Mouse (Mus musculus) olfactory bulb, adult 2 months (tissue): ENCODE data around the gene Slc35c1.

Experiments
- CTCF ChIP-seq: fragments of 200-500 bp; IDR thresholded peaks from 2 replicates; pipeline ENCODE4 v1.5.1; 2012; ENCODE audit warnings: low read depth, mild to moderate bottlenecking, low read length, moderate library complexity; ENCODE audit not compliant: insufficient read depth
- POLR2A ChIP-seq: fragments of 200-500 bp; IDR thresholded peaks from 2 replicates; pipeline ENCODE4 v1.6.1; 2012; ENCODE audit warnings: mild to moderate bottlenecking, low read depth, low read length, moderate library complexity; ENCODE audit not compliant: insufficient read depth

DNA sequence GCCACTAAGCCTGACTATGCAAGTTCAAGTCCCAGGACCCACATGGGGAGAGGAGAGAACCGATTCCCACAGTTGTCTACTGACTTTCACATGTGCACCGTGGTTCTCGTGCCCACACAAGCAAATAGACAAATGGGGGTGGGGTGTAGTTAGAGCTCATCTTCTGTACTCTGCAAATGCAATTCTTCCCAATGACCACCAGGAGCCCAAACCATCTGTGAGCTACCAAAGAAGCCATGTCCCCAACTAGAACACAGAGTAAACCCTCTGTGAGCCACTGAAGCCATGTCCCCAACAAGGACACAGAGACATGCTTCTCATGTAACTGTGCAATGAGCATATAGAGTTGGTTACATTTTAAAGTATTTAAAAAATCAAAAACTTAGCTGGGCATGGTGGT lies 43.1 kb upstream of the Slc35c1 start:
- TF ChIP-seq CTCF (no peak), POLR2A (no peak)
